Mouse (Mus musculus): Measurements from ENCODE around the gene Vstm2l.

Gene Vstm2l

DNA sequence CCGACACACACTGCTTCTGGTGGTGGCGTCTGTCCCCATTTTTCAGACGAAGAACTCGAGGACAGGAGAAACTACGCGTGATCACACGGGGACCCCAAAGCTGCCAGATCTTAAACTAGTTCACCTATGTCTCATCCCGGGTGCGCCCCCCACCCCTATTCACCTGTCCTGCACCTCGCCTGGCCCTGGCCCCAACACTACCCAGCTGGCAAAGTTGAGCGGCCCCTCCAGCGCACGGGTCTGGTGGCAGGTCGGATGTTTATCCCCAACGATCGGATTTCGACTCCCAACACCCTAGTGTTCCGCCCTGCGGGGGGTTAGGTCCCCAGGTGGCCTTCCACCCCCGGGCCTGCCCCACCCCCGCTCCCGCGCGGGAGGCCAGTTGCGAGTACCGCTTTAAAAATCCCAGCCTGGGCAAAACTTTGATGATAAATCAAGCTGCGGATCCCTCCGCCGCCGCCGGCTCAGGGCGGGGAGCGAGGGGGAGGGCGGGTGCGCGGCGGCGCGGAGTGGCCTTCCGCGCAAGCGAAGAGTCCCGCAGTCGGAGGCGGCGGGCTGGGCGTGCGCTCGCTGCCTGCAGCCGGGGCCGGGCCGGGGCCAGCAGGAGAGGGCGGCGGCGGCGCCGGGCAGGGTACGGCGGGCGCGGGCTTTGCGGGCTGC is at the start of gene Vstm2l:
Vstm2l (plus strand) TSS at position 549 of the 660 bp plus-strand sequence.
- in situ Hi-C loops (cut with MboI; ENCODE audit: low sequenced_read_pairs) = no loop called here

DNA sequence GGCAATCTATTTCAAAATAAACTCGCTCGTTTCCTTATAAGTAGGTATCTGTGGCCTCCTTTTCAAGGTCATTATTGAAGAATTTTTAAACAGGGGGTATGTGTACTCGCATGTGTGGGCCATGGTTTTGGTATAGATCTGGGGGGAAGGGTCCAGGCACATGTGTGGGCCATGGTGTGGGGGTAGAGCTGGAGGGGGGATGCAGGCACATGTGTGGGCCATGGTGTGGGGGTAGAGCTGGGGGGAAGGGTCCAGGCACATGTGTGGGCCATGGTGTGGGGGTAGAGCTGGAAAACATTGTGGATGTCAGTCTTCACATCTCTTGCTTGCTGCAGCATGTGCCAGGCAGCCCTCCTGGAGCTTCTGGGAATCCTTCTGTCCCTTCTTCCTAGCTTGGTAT is 47.3 kb upstream of the Vstm2l start:
- in situ Hi-C loops (cut with MboI; ENCODE audit: low sequenced_read_pairs) = no loop called here

DNA sequence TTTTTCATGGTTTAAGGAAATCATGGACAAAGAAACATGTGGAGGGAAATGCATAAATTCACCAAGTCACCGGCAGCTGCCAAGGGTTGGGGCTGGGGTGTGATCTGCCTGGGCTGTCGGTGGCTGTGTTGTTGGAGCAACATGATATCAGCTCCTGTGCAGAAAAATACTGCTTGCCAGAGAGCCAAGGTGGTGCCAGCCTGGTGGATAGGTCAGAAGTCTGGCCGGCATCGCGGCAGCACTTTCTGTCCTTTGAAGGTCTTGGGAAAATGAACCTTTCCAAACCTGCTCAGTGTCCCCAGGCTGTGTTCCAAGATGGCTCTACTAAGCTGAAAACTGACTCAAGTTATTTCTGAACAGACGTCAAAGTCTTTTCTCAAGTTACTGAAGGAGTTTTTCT is 44.2 kb upstream of the Vstm2l start:
- in situ Hi-C loops (cut with MboI; ENCODE audit: low sequenced_read_pairs) = no loop called here

DNA sequence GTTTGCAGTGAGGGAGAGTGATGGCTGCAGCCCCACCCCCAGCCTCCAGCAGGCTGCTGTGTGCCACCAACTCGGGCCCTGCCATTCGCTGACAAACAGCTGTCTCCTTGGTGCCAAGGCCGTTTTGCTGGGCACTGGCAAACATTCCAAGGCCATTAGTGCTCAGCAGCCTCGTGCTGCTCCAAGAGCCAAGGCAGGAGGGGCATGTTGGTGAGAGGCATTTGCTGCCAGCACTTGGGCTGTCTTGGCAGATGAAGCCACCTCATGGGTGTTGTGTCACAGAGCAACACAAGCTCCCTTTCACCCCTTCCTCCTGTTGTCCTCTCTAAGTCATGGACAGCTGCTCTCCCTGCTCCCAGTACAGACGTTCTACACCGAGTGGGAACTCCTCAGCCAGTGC is 41.2 kb upstream of the Vstm2l start:
- in situ Hi-C loops (cut with MboI; ENCODE audit: low sequenced_read_pairs) = no loop called here

DNA sequence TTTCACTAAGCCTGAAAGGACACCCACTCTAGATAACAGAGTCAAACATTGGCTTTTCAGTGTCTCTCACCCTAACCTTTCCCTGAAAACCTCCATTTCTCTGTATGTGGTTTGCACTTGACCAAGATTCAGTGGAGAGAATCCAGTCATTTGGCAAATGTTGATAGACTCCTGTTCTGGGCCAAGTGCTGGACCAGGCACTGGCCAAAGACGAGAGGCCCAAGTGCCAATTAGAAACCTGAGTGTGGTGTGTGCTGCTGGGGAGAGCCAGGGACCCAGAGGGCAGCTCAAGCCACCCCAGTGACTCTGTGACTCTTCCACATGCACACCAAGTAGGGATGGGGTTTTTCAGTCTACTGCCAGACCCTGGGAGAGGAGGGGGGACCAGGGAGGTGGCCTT is 40.8 kb upstream of the Vstm2l start:
- in situ Hi-C loops (cut with MboI; ENCODE audit: low sequenced_read_pairs) = no loop called here

DNA sequence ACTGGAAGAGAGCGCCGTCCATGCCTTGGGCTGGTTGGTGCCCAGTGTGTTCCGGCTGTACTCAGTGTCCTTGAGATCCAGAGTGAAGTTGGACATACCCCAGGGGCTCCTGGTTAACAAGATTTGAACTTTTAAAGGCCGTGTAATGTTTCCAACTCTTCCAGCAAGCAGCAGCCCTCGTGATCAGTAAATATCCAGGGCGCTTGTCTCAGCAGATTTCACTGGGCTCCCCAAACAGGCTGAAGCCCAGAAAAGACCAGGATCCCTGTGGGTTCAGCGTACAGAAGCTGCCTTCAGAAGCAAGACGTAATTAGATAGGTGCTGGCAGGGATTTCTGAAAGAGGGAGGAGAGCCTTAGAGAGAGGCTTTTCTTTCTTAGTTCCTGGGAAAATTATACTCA is 39.3 kb upstream of the Vstm2l start:
- in situ Hi-C loops (cut with MboI; ENCODE audit: low sequenced_read_pairs) = no loop called here

DNA sequence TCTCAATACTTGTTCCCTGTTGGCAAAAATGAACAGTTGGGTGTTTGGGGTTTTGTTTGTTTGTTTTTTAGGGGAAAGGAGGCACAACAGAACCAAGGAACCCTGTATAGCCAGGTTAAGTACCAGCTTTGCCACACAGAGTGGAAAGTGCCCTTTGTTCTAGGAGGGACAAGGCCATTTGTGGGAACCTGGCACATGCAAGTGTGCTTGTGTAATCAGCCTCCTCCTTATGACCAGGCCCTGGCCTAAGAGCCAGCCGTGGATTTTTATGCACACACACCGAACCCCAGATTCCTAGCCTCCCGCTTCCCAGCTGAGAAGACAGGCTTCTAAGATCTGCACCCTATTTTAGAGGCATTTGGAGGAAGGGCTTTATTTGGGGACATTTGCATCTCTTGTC is 37.1 kb upstream of the Vstm2l start:
- in situ Hi-C loops (cut with MboI; ENCODE audit: low sequenced_read_pairs) = no loop called here

DNA sequence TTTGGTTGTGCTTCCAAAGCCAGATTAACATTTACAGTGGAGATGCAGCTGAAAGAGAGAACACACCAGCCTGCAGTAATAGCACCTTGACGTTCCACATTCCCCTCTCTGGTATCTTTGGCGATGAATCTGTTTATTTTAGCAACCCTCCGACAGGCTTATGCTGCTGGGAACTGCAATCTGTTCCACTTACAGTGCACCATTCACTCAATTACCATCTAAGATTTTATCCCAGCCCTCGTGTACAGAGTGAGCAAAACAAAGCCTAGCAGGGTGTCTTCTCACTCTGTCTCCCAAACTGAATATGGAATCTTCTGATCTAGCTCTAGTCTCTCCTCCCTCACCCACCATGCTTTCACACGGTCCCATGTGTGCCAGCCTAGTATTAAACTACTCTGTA is 36.5 kb upstream of the Vstm2l start:
- in situ Hi-C loops (cut with MboI; ENCODE audit: low sequenced_read_pairs) = no loop called here

DNA sequence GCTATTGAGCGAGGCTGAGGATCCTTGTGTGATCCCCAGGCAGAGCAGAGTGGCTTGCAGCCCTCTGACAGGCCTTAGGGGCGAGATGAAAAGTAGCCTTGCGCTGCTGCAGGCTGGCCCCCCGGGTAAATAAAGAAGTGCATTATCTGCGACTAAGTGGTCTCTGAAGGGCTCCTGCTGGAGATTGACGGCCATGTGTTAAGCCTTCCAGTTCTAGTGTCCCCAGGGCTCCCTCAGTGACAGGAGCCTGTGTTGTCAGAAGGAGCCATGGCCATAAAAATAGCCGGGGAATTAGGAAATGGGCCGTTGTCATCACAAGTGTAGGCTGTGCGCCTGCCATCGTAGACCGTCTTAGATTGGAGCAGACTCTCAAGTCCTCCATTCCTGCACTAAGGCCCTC is 32.5 kb upstream of the Vstm2l start:
- in situ Hi-C loops (cut with MboI; ENCODE audit: low sequenced_read_pairs) = no loop called here

DNA sequence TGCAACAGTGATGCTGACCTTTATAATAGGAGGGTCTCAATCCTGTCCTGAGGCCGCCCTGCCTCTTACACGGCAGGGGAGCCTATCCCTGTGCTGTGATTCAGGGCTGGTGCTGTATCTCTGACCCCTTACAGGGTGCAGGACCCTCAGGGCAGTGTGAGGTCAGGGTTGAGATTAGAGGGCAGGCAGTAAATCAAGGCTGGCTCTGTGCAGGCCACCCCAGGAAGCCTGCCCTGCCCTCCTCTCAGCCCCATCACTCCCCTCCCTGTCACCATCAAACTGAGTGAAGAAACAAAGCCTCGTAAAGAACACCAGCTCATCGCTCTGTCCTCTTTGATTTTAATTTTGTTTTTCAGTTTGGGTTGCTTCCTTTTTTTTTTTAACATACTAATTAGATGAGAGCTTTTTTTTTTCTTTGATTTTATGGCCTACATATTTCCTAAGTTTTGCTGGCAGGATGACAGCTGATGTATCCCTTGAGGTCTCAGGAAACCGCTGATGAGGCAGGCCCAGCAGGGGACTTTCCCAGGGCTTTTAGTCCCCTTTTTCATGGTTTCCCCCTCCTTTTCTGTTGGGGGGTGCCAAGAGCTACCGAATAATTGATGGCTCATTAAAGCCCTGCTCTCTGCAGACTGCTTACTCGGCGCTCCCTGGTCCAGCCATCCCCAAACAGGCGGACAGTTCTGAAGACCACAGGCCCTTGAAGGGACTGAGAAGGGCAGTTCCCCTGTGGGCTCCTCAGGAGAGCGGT is 27.0 kb upstream of the Vstm2l start:
- in situ Hi-C loops (cut with MboI; ENCODE audit: low sequenced_read_pairs) = no loop called here

DNA sequence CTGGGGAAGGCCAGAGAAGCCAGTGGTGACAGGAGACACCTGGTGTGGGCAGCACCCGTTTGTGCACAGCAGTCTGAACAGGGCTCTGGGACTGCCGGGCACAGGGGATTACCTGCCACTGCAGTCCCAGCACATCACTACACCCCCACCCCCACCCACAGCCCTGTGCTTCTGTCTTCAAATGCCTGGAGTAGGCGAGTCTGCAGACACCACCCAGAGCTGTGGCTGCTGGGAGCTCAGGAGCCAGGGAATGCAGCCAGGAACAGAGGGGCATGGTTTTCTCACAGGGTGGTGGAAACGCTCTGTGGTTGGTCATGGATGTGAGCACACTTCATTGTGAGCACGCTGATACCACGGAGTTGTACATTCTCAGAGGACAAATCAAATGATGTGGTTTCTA is 23.3 kb upstream of the Vstm2l start:
- in situ Hi-C loops (cut with MboI; ENCODE audit: low sequenced_read_pairs) = no loop called here

DNA sequence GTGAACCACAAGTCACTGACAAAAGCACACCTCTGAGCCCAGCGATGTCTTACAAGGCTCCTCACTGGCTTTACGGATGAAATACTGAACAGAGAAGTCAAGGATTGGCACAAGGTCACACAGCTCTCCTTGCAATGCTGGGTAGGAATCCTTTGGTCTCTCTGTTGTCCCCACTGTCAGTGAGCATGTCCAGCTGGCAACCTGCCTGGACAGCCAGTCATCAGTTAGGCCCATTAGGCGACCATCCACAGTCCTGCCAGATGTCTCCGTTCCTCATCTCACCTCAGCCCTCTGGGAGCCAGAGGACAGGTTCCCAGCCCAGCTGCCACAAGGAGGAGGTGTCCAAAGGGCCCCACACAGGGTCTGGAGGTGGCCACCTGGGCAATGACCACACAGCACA is 17.3 kb upstream of the Vstm2l start:
- in situ Hi-C loops (cut with MboI; ENCODE audit: low sequenced_read_pairs) = no loop called here

DNA sequence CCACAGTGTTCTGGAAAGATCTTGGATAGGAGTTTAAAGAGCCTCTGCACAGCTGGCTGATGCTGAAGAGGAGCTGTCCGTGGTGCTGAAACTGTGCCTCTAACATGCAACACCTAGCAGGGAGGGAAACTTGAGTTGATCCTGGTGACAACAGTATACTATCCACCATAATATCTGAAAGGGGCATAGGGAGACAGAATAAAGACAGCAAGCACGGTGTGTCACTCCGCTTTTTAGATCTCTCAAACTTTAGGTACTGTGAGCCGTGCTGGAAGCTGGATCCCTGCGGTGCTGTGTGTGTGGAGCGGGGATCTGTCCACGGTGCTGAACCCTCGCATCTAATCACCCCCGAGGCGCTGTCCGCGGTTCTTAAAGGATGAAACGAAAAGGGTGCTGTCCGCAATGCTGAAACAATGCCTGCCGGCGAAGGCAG is 1.2 kb upstream of the Vstm2l start:
- in situ Hi-C loops (cut with MboI; ENCODE audit: low sequenced_read_pairs) = no loop called here

DNA sequence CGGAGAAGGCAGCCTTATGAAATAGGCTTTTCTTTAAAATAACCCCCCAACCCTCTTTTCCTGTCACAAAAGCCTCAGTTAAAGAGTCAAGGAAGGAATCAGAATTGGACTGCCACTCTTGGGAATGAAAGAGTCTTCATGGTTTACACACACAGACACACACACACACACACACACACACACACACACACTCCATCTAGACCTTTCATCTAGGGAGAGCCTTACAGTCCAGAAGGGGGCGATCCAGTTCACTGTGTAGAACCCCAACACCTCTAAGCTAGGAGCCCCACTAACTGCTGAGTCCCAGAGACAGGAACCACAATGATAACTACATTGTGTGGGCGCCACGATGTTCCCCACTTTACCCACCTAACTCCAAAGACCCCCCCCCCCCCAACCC is 748 bp upstream of the Vstm2l start:
- in situ Hi-C loops (cut with MboI; ENCODE audit: low sequenced_read_pairs) = no loop called here

DNA sequence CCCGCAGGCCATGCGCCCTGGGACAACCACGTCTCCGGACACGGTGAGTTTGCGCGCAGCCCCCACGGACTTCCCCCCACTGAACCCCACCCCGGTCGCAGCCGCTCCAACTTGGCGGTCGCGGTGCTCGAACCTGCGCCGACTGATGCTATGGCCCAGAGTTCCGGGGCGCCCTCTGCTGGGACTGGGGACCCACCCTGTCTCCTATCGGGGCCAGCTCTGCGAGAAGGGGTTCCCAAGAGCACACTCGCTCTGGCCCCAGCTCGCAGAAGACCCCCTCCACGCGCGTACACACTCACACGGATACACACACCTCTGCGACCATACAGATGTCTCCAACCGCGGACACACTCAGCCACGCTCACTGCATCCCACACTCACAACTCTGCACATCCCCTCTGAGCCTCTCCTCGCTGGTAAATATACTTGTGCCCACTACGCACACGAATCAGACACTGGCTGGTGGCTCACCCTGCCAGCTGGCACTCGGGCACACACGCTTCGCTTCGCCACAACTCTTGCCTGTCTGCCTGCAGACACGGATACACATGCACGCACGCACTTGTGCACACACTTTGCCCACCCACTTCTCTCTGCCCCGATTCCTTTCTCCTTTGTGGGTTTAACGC is 550 bp downstream of the Vstm2l start:
- in situ Hi-C loops (cut with MboI; ENCODE audit: low sequenced_read_pairs) = no loop called here

DNA sequence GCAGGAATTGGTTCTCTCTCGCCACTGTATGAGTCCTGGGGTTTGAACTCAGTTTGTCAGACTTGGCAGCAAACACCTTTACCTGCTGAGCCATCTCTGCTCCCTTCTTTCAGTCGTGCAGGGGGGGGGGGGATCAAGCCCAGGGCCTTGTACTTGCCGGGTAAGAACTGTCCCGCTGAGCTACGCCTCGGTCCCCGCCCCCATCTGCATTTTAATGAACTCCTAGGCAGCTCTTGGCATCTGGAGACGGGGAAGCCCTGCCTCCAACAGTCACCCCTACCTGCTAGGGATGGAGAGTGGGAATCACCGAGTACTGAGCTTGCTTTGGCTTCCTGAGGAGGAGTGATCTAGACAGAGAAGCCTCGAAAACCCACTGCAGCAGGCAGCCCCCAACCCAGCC is 4.1 kb downstream of the Vstm2l start:
- in situ Hi-C loops (cut with MboI; ENCODE audit: low sequenced_read_pairs) = no loop called here

DNA sequence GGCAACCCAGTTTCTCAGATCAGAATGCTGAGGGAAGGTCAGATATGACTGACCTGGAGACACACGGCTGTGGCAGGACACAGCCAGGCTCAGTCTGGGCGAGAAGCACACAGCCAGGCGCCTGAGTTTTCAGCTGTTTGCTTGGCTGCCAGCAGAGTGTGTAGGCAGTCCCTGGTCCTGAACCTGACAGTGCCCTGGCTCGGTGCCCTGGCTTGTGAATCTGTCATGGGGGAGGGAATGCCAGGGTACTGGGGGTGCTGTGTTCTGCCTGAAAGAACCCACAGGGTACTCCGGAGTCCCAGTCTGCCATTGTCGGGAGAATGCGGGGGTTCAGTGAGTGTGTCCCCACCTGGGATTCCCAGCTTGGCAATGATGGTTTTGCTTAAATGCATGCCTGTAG is 7.1 kb downstream of the Vstm2l start:
- in situ Hi-C loops (cut with MboI; ENCODE audit: low sequenced_read_pairs) = no loop called here

DNA sequence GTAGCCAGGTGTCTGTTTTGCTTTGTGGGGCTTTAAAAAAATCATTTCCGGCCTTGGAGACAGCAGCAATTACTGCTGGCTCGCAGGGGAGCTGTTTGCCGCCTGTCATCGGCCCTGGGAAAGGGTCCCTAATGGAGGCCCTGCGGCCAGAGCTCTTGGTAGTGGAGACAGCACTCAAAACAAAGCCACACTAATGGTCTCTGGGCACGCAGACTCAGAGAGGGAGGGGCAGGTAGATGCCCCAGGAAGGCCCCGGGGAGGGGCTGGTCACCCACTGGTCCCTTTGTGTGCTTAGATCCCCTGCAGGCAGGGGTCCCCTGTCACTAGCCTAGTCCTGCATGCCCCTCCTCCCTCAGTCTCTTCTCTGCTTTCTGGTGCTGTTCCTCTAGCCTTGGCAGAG is 9.0 kb downstream of the Vstm2l start:
- in situ Hi-C loops (cut with MboI; ENCODE audit: low sequenced_read_pairs) = no loop called here

DNA sequence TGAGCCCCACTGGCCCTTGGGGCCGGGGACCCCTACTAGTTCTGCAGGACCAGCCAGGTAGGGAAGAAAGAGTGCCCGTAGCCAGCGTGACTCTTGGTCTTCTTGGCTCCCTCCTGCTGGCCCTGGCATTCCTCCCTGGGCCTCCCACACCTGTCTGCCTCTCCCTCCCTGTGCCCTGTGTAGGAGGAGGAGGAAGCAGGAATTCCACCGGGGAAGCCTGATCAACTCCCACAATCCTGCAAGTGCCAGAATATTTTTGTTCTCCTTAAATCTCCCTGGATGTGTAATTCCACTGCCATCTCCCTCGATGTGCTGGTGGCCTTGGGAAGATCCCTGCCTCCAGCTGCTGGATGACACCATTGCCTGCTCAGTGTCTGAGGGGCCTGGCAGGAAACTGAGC is 10.1 kb downstream of the Vstm2l start:
- in situ Hi-C loops (cut with MboI; ENCODE audit: low sequenced_read_pairs) = no loop called here

DNA sequence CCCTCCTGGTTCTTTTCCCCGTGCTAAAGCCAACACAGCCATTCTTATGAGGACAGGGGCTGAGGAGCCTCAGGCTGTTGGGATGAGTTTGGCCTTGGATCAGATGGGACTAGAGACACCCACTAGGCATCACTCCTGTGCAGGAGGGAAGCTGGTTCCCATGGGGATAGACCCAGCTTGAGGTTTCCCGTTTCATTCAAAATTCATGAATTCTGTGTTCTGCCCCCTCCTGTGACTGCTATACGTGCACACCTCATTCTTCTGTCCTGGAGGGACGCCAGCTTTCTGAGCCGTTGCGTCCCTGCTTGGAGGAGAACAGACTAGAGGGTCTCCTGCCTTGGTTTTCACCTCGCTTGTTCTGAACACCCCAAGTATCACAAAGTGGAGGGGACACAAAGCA is 12.0 kb downstream of the Vstm2l start:
- in situ Hi-C loops (cut with MboI; ENCODE audit: low sequenced_read_pairs) = no loop called here

DNA sequence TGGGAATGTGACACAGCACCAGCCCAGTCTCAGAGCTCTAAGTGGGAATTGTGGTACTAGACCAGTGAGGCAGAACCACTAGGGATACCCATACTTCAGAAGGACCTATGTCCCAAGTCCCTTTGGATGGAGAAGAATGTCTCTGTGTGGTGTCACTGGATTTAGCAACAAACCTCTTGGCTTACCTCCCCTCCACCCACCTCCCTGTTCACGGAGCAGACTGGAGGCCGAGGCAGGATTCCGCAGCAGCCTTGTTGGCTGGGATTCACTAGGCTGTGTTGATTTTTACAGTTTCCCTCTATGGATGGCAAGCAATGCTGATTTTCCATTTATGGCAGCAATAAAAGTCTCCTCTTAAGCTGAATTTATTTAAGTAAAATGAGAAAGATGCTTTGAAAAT is 12.5 kb downstream of the Vstm2l start:
- in situ Hi-C loops (cut with MboI; ENCODE audit: low sequenced_read_pairs) = no loop called here

DNA sequence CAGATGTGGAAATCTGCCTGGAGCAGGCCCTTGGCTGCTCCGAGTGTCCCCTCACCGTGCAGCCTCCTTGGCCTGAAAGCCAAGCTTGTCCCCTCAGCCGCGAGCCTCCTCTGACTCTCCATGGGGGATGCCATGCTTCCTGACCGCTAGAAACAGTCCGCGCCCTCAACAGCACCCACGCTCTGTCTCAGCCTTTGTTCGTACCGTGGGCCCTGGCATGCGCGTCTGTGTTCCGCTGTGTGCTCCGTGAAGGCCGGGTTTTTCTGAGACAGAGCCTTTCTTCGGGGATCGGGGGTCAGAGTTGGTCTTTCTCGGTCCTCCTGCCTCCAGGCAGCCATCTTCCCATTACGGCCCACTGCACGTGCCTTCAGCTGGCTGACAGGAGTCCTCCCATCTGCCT is 12.9 kb downstream of the Vstm2l start:
- in situ Hi-C loops (cut with MboI; ENCODE audit: low sequenced_read_pairs) = no loop called here

Measured in CH12F3 (cell line).